Mouse (Mus musculus): ENCODE results near the gene Ccin.

GRCm38 (mm10) chr4:43981251-43981650 is 2.0 kb upstream of the Ccin start:
- TF ChIP-seq CTCF (IDR thresholded peaks at IDR 0.05; ENCODE audit: low read depth) (no peak), EP300 (optimal IDR thresholded peaks at IDR 0.05) (no peak)
